Mouse (Mus musculus) cortical plate, adult 2 months (tissue): Measurements from ENCODE around the gene Gsdme.

ENCODE experiments used
- CTCF ChIP-seq: fragments of 200-500 bp; IDR thresholded peaks from 2 replicates; pipeline ENCODE4 v1.5.1; 2011; ENCODE audit warnings: mild to moderate bottlenecking, control low read depth, low read length; ENCODE audit not compliant: insufficient read depth; ENCODE audit errors: extremely low read depth
- POLR2A ChIP-seq: fragments of 200-500 bp; IDR thresholded peaks from 2 replicates; pipeline ENCODE4 v1.6.1; 2011; ENCODE audit warnings: mild to moderate bottlenecking, low read length, control low read depth; ENCODE audit not compliant: insufficient read depth; ENCODE audit errors: extremely low read depth

DNA sequence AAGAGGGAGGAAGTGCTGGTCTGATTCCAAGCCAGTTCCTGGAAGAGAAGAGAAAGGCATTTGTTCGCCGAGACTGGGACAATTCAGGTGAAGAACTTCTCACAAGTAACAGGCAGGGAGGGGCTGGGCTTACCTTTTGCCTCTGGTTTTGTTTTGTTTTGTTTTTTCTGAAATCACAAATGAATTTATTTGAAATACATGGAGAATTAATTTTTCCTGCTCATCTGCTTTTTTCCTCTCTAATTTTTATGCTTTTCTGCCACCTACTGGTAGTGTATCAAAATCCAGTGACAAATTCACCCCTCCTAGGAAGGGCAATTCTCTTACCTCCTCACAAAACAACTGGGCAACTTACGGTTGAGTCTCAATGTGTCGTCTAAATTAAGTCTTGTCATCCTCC is 83.5 kb downstream of the Gsdme start:
- no peak for TF ChIP-seq POLR2A
- no peak for TF ChIP-seq CTCF
